Mouse (Mus musculus): Measurements from ENCODE around the gene Fubp1.

GRCm38 (mm10) chr3:152189306-152189705, 20.9 kb upstream of the Fubp1 start:
- TF ChIP-seq MAFK (IDR thresholded peaks at IDR 0.05; ENCODE audit: insufficient read depth, low read depth, low read length) (no peak), ZC3H11A (IDR thresholded peaks at IDR 0.05; ENCODE audit: borderline replicate concordance, low read depth, low read length) (no peak)
